Mouse (Mus musculus): ENCODE results near the gene Pdzph1.

GRCm38 (mm10) chr17:58919927-58920326 is 71.2 kb downstream of the Pdzph1 start:
- TF ChIP-seq CTCF (IDR thresholded peaks at IDR 0.05; ENCODE audit: low read depth, low read length), result no peak
- no peak for TF ChIP-seq POLR2A (IDR thresholded peaks at IDR 0.05; ENCODE audit: borderline replicate concordance, low read depth, low read length)
